Mouse (Mus musculus) intestine, embryonic 15.5 days (tissue): Measurements from ENCODE around the gene Churc1. TPM values are rescaled to one million over a fixed set of nuclear protein-coding genes. Genes with fewer than 3 reads are reported as not detected.
A peak's percentile ranks its signal among the peaks of the same experiment; 100 is the strongest.
"Not testable (repeated sequence)": the region's sequence is repeated elsewhere in the genome, so short reads cannot be mapped to it uniquely, and the experiment has no call there.

Experiments
- ATAC-seq: fragments of 200-750 bp; cut with Nextera tagmentation; 2 replicates; pipeline ENCODE4 v1.8.0; 2017; ENCODE audit warnings: moderate TSS enrichment, moderate library complexity
- H3K27ac ChIP-seq: fragments of 300-500 bp; sonication (generic); 2 replicates; pipeline ENCODE4 v1.5.1; 2015; ENCODE audit warnings: mild to moderate bottlenecking, inconsistent platforms
- H3K27me3 ChIP-seq: fragments of 300-500 bp; sonication (generic); replicated peaks from 2 replicates; pipeline ENCODE4 v1.6.1; 2015; ENCODE audit warnings: inconsistent platforms
- H3K36me3 ChIP-seq: fragments of 300-500 bp; sonication (generic); 2 replicates; pipeline ENCODE4 v1.6.1; 2015; ENCODE audit warnings: inconsistent platforms
- H3K4me1 ChIP-seq: fragments of 300-500 bp; sonication (generic); replicated peaks from 2 replicates; pipeline ENCODE4 v1.6.1; 2015; ENCODE audit warnings: inconsistent platforms
- H3K4me2 ChIP-seq: fragments of 300-500 bp; sonication (generic); replicated peaks from 2 replicates; pipeline ENCODE4 v1.6.1; 2015; ENCODE audit warnings: mild to moderate bottlenecking, inconsistent platforms
- H3K4me3 ChIP-seq: fragments of 300-500 bp; sonication (generic); replicated peaks from 2 replicates; pipeline ENCODE4 v1.5.1; 2015; ENCODE audit warnings: inconsistent platforms
- H3K9ac ChIP-seq: fragments of 300-500 bp; sonication (generic); 2 replicates; pipeline ENCODE4 v1.6.1; 2015; ENCODE audit warnings: inconsistent platforms
- H3K9me3 ChIP-seq: fragments of 300-500 bp; sonication (generic); 2 replicates; pipeline ENCODE4 v1.6.1; 2016; ENCODE audit warnings: inconsistent platforms
- WGBS: fragments of 180-500 bp; shearing (Covaris S2); methylation state at CpG from one replicate; pipeline ENCODE4 v1.1.7; 2015; 5-methylcytosine and 5-hydroxymethylcytosine counted together
- polyA plus RNA-seq: library from polyadenylated mRNA; unstranded; fragments of >200 nt; fragmentation: Nextera tagmentation; extraction: Ambion mirVana; gene quantifications from 2 replicates; pipeline ENCODE4 v1.2.1, GENCODE M21; 2015

Churc1 gene
- polyA plus RNA-seq, 1 experiment from 2014 or later: 107 TPM

GRCm38 (mm10) chr12:76776898-76777297 lies 11.6 kb downstream of the Churc1 start:
- H3K27me3 ChIP-seq: no peaks in the 10 kb centered on the region
- 67% methylated on average over 5 of the region's 5 CpGs for WGBS
- H3K36me3 ChIP-seq: no peaks in the 10 kb centered on the region; the same call in 1 of the 2 replicates
- H3K4me3 ChIP-seq: no peak overlapping the region
- no peak overlapping the region for H3K9ac ChIP-seq
- no peak overlapping the region for H3K4me2 ChIP-seq
- ATAC-seq: no peak
- H3K27ac ChIP-seq: no peak overlapping the region
- H3K4me1 ChIP-seq: no peaks in the 10 kb centered on the region
- no peaks in the 10 kb centered on the region for H3K9me3 ChIP-seq

DNA sequence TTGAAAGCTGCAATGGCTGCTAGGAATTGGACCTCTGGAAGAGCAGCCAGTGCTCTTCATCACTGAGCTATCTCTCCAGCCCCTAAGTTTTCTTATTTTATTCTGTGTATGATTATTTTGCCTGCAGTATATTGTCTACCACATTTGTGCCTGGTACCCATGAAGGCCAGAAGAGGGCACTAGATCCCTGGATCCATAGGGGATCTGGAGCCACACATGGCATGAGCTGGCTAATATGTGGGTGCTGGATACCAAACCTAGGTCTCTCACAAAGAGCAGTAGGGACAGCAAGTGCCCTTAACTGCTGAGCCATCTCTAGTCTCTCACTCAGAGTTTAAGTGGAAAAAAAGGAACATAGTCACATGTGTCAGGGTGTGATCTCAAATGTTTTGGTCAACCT lies 12.5 kb downstream of the Churc1 start:
- no peak for ATAC-seq
- no peak overlapping the region for H3K4me2 ChIP-seq
- H3K9me3 ChIP-seq: no peaks in the 10 kb centered on the region
- H3K9ac ChIP-seq: no peak overlapping the region
- no peaks in the 10 kb centered on the region for H3K27me3 ChIP-seq
- no peaks in the 10 kb centered on the region for H3K4me1 ChIP-seq
- H3K36me3 ChIP-seq: no peaks in the 10 kb centered on the region; the same call in 1 of the 2 replicates
- H3K27ac ChIP-seq: no peak overlapping the region
- H3K4me3 ChIP-seq: no peak overlapping the region

GRCm38 (mm10) chr12:76778305-76779083 lies 13.2 kb downstream of the Churc1 start:
- 66% methylated on average over 10 of the region's 10 CpGs for WGBS
- H3K36me3 ChIP-seq: no peaks in the 10 kb centered on the region; the same call in 1 of the 2 replicates
- ATAC-seq: peak; percentile 75
- no peak overlapping the region for H3K4me3 ChIP-seq
- H3K9me3 ChIP-seq: no peaks in the 10 kb centered on the region
- no peak overlapping the region for H3K27ac ChIP-seq
- no peak overlapping the region for H3K4me2 ChIP-seq
- no peaks in the 10 kb centered on the region for H3K4me1 ChIP-seq
- H3K9ac ChIP-seq: no peak overlapping the region
- H3K27me3 ChIP-seq: no peaks in the 10 kb centered on the region

DNA sequence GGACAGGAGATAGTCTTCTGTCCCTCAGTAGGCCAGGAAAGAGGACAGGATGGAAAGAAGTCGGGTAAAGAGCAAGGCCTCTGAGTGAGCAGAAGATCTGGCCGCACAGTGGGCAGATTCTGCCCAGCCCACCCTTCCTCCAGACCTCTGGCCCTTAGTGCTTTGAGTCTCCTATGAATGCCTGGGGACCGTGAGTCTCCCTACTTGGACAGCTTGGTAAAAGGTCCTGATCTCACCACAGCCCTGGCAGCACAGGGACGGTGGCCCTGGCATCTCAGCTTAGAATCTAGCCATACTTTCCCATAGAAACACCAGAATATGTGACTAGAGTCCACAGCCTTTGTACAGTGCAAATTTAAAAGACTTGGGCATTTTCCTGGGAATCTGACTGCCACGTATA lies 14.6 kb downstream of the Churc1 start:
- H3K4me3 ChIP-seq: no peak overlapping the region
- no peak overlapping the region for H3K4me2 ChIP-seq
- H3K4me1 ChIP-seq: no peaks in the 10 kb centered on the region
- H3K36me3 ChIP-seq: no peaks in the 10 kb centered on the region; the same call in 1 of the 2 replicates
- no peak overlapping the region for H3K9ac ChIP-seq
- 90% methylated on average over 5 of the region's 5 CpGs for WGBS
- H3K9me3 ChIP-seq: no peaks in the 10 kb centered on the region
- no peak overlapping the region for H3K27ac ChIP-seq
- H3K27me3 ChIP-seq: no peaks in the 10 kb centered on the region
- no peak for ATAC-seq

DNA sequence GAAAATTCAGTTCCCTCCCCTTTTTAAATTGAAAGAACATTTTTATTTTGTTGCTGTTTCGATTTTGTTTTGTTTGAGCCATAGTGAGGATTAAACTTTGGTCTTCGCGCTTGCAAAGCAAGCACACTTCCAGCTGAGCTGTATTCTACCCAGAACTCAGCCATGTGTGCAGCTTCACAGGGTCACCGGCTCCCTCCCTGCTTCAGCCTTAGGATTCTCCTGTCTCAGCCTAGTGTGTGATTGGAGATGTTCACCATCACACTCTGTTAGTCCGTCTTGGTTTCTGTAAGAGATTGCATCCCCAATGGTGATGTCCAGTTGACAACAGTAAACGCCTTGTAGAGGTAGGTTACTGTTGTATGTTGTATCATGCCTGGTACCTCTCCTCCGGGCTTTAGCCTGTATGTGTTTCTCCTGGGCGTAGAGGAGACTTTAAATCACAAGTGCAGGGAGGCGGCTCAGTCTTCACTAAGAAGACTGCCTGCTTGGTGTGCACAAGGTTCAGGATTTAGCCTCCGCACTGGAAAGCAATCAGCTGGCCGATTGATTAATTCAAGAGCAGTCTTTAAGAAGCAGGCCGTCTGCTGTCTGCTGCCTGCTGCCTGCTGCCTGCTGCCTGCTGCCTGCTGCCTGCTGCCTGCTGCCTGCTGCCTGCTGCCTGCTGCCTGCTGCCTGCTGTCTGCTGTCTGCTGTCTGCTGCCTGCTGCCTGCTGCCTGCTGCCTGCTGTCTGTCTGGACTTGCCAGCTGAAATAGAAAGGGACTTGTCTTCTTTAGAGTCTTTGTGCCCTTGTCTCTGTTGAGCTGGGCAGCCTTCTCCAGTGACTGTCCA lies 15.5 kb downstream of the Churc1 start:
- no peak overlapping the region for H3K4me3 ChIP-seq
- H3K4me1 ChIP-seq: no peaks in the 10 kb centered on the region
- no peaks in the 10 kb centered on the region; the same call in 1 of the 2 replicates for H3K36me3 ChIP-seq
- H3K27me3 ChIP-seq: no peaks in the 10 kb centered on the region
- WGBS: 74% methylated on average over 12 of the region's 12 CpGs
- H3K27ac ChIP-seq: no peak overlapping the region
- no peak overlapping the region for H3K4me2 ChIP-seq
- no peak overlapping the region for H3K9ac ChIP-seq
- no peak for ATAC-seq
- no peaks in the 10 kb centered on the region for H3K9me3 ChIP-seq

DNA sequence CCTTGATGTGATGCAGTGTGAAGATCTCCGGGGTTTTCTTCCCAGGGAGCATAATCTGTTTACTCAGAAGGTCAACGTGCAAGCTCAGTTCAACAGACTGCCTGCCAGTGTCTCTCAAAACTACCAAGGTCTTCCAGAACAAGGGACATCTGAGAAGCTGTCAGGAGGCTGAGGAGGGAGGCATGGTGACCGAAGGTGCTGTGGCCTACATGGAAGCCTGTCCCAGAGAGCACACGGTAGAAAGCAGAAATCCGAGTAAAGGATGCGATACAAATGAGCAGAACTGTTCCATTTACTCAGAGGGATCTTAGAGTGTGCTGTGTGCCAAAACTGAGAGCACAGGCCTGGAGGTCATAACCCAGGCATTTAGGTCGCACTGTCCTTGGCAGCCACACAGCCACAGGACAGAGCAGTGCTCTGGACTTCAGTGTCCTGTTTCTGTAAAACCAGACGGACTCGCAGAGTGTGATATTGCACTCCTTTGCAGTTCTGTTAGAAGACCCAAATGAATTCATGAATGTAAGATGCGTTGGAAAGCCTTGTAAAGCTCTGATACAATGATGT lies 18.8 kb downstream of the Churc1 start:
- H3K4me3 ChIP-seq: no peak overlapping the region
- no peak for ATAC-seq
- no peaks in the 10 kb centered on the region for H3K4me1 ChIP-seq
- WGBS: 61% methylated on average over 10 of the region's 10 CpGs
- no peak overlapping the region for H3K4me2 ChIP-seq
- H3K36me3 ChIP-seq: no peaks in the 10 kb centered on the region
- H3K27ac ChIP-seq: no peak overlapping the region
- no peak overlapping the region for H3K9ac ChIP-seq
- no peaks in the 10 kb centered on the region for H3K27me3 ChIP-seq
- H3K9me3 ChIP-seq: no peaks in the 10 kb centered on the region

DNA sequence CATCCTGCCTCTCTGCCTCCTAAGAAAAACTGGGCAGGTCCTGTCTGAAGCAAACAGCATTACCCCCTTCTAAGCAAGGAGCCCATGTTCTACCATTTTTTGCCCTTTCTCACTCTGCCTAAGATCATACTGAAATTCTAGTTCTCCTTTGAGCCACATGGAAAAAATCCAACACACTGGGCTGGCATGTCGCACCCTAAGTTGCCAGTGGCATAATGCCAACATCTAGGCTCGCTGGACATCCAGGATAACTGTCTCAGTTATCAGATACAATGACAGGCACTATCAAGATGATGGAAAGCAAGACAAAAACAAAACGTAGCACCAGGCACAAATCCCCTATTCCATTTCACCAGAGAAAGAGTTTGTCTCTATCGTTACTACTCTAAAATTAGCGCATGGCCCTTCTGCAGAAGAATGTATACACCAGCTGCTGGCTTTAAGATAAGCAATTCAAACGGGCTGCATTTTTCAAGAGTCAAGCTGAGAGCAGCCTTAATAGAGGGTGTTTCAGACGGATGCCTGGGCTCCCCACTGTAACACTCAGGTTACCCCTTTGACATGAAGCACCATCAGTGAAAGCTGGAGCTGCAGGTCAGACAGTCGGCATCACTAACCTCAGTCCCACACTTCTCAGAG lies 25.2 kb downstream of the Churc1 start:
- WGBS: 29% methylated on average over 8 of the region's 8 CpGs
- no peak overlapping the region for H3K4me3 ChIP-seq
- no peaks in the 10 kb centered on the region for H3K9me3 ChIP-seq
- peaks cover 6% of the 10 kb centered on the region; the same call in 1 of the 2 replicates for H3K4me1 ChIP-seq
- no peak for ATAC-seq
- no peak overlapping the region for H3K4me2 ChIP-seq
- no peak overlapping the region for H3K9ac ChIP-seq
- H3K27me3 ChIP-seq: no peaks in the 10 kb centered on the region
- H3K27ac ChIP-seq: no peak overlapping the region; the same call in 1 of the 2 replicates
- H3K36me3 ChIP-seq: no peaks in the 10 kb centered on the region

DNA sequence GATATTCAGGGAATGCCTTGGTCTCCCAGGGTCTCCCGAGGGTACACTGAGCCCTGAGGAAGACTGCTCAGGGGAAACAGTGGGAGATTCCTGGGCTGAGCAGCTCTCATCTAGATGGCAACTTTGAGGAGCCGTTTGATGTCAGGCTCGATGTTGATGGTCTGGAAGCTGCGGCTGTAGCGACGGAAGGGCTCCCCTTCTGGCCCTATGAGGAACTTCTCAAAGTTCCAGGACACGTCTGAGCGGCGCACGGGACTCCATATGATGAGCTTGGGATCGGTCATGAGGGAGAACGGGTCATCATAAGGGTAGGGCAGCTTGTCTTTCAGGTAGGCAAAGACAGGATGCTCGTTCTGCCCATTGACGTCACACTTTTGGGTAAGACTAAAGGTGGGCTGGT lies 27.2 kb downstream of the Churc1 start:
- H3K4me3 ChIP-seq, H3K4me1 ChIP-seq, H3K36me3 ChIP-seq, ATAC-seq, H3K27me3 ChIP-seq, H3K4me2 ChIP-seq, H3K27ac ChIP-seq, H3K9ac ChIP-seq, H3K9me3 ChIP-seq: not testable (repeated sequence)
- 62% methylated on average over 14 of the region's 14 CpGs for WGBS

DNA sequence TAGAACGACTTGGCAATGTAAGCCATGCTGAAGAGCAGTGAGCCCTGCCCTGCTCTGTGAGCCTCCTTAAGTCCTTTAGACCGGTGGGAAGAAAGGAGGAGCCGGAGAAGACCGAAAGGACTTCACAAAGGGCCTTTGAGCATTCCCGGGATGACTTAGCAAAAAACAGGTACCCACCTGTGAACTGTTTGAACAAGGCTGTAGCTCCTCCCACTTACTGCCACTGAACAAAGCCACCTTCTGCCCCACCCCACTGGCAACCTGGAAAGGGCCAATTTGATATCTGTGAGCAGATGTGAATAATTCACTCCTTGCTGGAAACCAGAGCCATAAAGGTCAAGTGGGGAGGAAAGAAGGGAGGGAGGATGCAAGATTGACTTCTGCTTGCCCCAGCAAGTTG lies 30.0 kb downstream of the Churc1 start, which contains the start of gene Gpx2:
Gene Gpx2 (minus strand): TSS at position 205 of the 400 bp plus-strand sequence.
- Histone ChIP-seq H3K4me2 (peak within 1 kb of the TSS; percentile 45), H3K27ac (0 out of 2 replicates have a peak within 1 kb of the TSS, but pooled peaks have one; percentile 9), H3K9ac (no peak within 1 kb of the TSS), H3K4me3 (peak within 1 kb of the TSS; percentile 20; the same call in 1 of the 2 replicates), H3K4me1 (peaks cover 6% of the 10 kb centered on the region; the same call in 1 of the 2 replicates), H3K36me3 (no peaks in the 10 kb centered on the region), H3K27me3 (no peaks in the 10 kb centered on the region), H3K9me3 (no peaks in the 10 kb centered on the region)
- peak; percentile 75 for ATAC-seq
- WGBS: 60% methylated on average over 5 of the region's 5 CpGs

DNA sequence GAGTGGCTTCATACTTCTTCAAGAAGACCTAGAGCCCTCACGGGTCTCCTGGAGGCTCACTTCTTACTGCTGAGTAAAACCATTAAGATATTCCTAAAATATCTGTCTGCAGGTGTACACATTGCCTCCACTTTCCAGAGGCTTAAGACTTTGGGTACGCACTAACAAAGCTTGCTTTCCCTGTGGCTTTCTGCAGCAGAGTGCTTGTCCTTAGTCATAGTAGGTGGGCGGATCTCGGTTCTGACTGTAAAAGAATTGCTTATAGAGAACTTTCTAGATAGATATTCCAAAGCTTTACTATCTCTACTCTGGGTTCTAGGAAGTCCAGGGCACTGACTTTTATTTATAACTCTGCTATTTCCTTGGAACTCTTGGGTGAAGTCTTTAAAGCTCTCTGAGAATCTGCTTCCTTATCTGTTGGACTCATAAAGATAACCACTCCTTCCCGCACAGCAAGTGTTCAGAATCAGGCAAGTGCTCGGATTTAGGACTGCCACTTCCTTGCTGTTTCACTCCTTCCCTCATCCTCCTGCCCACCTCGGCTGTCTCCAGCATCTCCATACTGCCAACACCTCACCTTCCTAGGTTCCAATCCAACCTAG lies 31.7 kb downstream of the Churc1 start:
- ATAC-seq: peak; percentile 16; the same call in 1 of the 2 replicates
- peaks cover 2% of the 10 kb centered on the region; the same call in 1 of the 2 replicates for H3K4me1 ChIP-seq
- H3K27ac ChIP-seq: peak overlapping the region; percentile 9; the same call in 1 of the 2 replicates
- no peak overlapping the region for H3K4me2 ChIP-seq
- no peaks in the 10 kb centered on the region for H3K27me3 ChIP-seq
- H3K9me3 ChIP-seq: no peaks in the 10 kb centered on the region
- 65% methylated on average over 7 of the region's 7 CpGs for WGBS
- H3K9ac ChIP-seq: no peak overlapping the region
- H3K4me3 ChIP-seq: no peak overlapping the region
- H3K36me3 ChIP-seq: no peaks in the 10 kb centered on the region

GRCm38 (mm10) chr12:76798008-76798720 lies 32.8 kb downstream of the Churc1 start:
- H3K4me1 ChIP-seq: peaks cover 2% of the 10 kb centered on the region; the same call in 1 of the 2 replicates
- no peaks in the 10 kb centered on the region for H3K36me3 ChIP-seq
- no peak overlapping the region for H3K4me3 ChIP-seq
- no peaks in the 10 kb centered on the region for H3K9me3 ChIP-seq
- H3K9ac ChIP-seq: no peak overlapping the region
- no peak overlapping the region for H3K4me2 ChIP-seq
- no peaks in the 10 kb centered on the region for H3K27me3 ChIP-seq
- WGBS: 64% methylated on average over 5 of the region's 5 CpGs
- H3K27ac ChIP-seq: peak overlapping the region; percentile 6; the same call in 1 of the 2 replicates
- ATAC-seq: peak; percentile 53
